Mouse (Mus musculus) left cerebral cortex, adult 2 months (tissue): Measurements from ENCODE around the gene Esyt1. TPM values are rescaled to one million over a fixed set of nuclear protein-coding genes. Genes with fewer than 3 reads are reported as not detected.
A peak's percentile ranks its signal among the peaks of the same experiment; 100 is the strongest.
"Not testable (repeated sequence)": the region's sequence is repeated elsewhere in the genome, so short reads cannot be mapped to it uniquely, and the experiment has no call there.

Source experiments
- DNase-seq, 2 experiments: peaks; one replicate each; pipeline ENCODE4 v3.0.0; 2021 to 2022; ENCODE audit warnings: low spot score in 2 of 2, mixed read lengths in 1 of 2; ENCODE audit errors: extremely low spot score in 1 of 2
- H3K27ac ChIP-seq: fragments of 200-600 bp; 2 replicates; pipeline ENCODE4 v1.8.1; 2022
- H3K4me3 ChIP-seq: fragments of 200-600 bp; 2 replicates; pipeline ENCODE4 v1.8.1; 2022
- CTCF ChIP-seq: fragments of 200-600 bp; IDR thresholded peaks from 2 replicates; pipeline ENCODE4 v1.8.1; 2022; ENCODE audit warnings: antibody characterized with exemption, mild to moderate bottlenecking, moderate library complexity
- intact Hi-C: fragments of 180-260 bp; cut with DNase I; formaldehyde crosslinking; loops from one replicate; pipeline ENCODE4 v1.15.1; 2025
- total RNA-seq, 2 experiments: library from RNA; stranded (reverse); gene quantifications; 2 replicates each; pipeline ENCODE4 v1.2.3; 2021

Gene Esyt1
- total RNA-seq, 2 experiments from 2014 or later = 10.2 to 10.4 TPM

DNA sequence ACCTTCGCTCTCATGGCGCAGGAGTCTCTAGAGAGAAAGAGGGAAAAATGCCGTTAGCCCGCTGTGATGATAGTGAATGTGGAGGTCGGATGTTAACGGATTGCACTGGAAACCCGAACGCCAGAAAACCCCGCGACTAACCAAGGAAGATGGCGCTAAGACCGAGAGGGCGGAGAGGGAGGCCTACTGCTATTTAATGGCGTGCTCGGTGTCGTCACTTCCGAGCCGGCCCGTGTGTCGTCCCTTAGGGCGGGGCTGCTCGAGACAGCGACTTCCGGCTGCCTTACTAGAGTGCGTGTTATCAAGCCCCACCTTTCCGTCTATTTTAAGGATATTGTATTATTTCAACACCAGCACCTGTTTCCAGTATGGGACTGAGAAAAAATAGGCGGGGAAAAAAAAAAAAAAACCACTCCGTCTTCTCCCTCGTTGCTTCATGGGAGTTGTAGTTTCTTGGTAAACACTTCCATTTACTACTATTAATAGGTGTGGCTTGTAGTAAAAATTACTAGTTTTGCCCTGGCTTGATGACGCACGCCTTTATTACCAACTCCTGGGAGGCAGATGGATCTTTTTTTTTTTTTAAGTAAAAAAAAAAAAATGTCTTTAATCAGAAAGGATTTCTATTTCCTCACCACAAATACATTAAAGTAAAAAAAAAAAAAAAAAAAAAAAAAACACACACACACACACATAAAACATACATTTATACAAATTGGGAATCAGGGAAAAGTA, 23.4 kb upstream of the Esyt1 start, which contains the start of gene Rpl41:
Gene Rpl41 (minus strand): TSS at position 359 of the 735 bp plus-strand sequence.
- Histone ChIP-seq H3K4me3 (peak within 1 kb of the TSS; percentile 73), H3K27ac (peak within 1 kb of the TSS; percentile 97)
- intact Hi-C loops = loop anchor here (1.0 kb wide), 1 partner anchor 77 kb away; the partner anchor contains the start of gene Rps26
- peak; percentile 89 to 91 for DNase-seq
- TF ChIP-seq CTCF = no peak

DNA sequence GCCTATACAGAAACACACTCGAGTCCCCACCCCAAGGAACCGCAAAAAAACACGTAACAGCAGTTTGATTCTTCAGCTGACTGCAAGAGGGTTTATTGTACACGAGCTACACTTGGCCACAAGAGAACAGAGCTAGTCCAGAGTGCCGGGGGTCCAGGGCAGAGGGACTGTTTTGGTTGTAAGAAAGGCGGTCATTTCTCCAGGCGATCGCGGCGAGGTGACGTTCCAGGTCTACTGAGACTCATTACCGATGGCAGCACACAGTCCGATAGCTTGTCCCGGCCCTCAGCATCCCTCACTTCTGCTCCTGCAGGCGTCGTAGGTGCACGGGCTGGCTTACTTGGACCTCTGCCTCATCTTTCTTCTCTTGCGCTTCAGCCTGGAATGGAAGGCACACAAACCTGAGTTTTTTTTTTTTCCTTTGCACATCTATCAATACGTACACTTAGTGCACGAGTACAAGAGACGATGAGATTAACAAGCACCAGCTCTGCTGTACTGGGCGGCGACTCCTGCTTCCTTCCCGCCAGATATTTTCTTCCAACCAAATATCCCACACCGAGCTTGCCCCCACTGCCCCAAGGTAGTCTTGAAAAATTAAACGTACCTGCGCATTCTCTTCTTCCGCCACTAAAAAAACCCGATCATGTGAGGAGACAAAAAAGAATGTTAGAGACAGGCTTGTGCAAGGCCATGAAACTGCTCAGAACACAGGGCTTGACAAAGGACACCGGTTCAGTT, 22.6 kb upstream of the Esyt1 start:
- intact Hi-C loops = not testable (repeated sequence)
- Histone ChIP-seq H3K4me3 (peak overlapping the region; percentile 73), H3K27ac (peak overlapping the region; percentile 97)
- DNase-seq = peak in 1 of 2 experiments; percentile 23

DNA sequence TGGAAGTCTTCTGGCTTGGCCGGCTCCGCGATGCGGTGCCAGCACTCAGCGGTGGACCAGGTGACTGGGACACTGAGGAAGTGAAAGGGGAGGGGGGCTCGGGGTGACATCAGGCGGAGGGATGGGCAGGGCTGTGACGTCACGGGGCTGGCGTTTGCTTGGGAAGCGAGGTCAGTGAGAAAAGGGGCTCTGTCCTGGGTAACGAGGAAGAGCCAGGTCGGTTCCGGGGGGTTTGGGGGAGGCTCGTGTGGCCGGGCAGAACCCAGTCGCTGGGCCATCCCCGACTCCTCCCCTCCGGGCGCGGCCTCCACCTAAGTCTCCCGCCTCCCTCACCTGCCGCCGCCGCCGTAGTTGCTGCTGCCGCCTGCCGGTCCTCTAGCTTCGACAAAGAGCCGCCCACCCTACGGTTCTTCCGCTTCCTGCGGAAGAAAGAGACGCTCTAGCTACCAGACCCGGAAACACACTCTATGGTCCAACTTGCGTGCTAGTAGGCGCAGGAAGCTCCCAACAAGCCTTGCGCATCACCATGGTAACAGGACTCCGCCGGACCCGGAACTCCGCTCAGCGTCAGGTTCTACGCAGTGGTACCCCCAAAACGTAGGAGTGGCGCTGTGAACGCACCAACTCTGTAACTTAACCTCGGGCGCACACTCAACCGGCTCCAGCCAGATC, 21.8 kb upstream of the Esyt1 start, which contains the start of gene Zc3h10:
Gene Zc3h10 (minus strand): TSS at position 414 of the 672 bp plus-strand sequence.
- peak within 1 kb of the TSS; percentile 73 for H3K4me3 ChIP-seq
- intact Hi-C loops = loop anchor here (2.0 kb wide), 1 partner anchor 55 kb away; no protein-coding TSS in a partner anchor

DNA sequence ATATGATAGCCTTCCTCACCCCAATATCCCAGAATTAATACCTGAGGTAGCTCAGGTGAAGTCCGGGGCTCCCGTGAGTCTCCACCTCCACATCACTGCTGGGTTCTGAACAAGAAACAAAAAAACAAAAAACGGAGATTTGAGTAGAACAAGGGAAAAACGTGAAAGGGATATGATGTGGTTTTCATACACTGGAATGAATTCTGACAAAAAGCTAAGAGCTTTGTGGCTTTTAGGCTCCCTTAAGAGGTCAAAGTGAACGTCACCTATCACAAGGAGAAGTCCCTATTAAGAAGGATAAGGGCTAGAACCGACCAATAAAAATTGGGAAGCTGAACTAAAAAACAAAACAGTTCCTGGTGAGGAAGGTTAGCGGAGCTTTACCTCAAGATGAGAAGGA, 21.1 kb upstream of the Esyt1 start:
- intact Hi-C loops = loop anchor here (2.0 kb wide), 1 partner anchor 54 kb away; no protein-coding TSS in a partner anchor
- peak overlapping the region; percentile 97 for H3K27ac ChIP-seq
- no peak for DNase-seq
- no peak for TF ChIP-seq CTCF
- peak overlapping the region; percentile 73 for H3K4me3 ChIP-seq

More for the DNA sequence above, 21.8 kb upstream of the Esyt1 start, which contains the start of gene Zc3h10:
- H3K27ac ChIP-seq = peak within 1 kb of the TSS; percentile 97
- peak; percentile 50 for TF ChIP-seq CTCF
- DNase-seq = peak; percentile 93 to 95

GRCm38 (mm10) chr10:128546361-128546760, 20.7 kb upstream of the Esyt1 start:
- peak; percentile 81 for TF ChIP-seq CTCF
- H3K27ac ChIP-seq = peak overlapping the region; percentile 97
- peak overlapping the region; percentile 73 for H3K4me3 ChIP-seq
- no peak for DNase-seq
- intact Hi-C loops = loop anchor here (2.0 kb wide), 1 partner anchor 54 kb away; no protein-coding TSS in a partner anchor

- Histone ChIP-seq H3K27ac (no peak overlapping the region), H3K4me3 (no peak overlapping the region)
- DNase-seq = no peak
- intact Hi-C loops = no loop called here
- TF ChIP-seq CTCF = no peak
Observed at GRCm38 (mm10) chr10:128545570-128545898, 19.9 kb upstream of the Esyt1 start.

GRCm38 (mm10) chr10:128544674-128545569, 19.3 kb upstream of the Esyt1 start:
- intact Hi-C loops = no loop called here

DNA sequence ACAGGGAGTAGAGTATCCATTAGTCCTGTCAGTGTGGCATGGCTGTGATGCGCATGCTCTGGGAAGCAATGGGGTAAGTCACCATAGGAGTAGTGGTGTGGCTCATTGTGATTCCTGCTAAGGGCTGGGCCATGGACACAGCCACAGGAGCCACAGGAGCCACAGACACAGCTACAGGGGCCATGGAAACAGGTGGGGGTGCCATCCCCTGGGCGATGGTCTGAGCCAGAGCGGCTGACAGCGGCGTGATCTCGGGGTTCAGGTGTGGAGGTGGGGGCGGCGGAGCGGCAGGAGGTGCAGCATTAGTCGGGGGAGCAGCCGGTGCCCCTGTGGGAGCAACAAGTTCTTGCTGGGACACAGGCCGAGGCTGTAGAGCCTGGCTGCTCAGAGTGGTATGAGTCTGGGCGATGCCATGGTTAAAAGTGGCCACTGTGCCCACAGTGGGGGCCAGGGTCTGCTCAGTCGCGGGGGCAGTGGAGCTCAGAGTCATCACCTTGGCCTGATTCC, 18.5 kb upstream of the Esyt1 start:
- intact Hi-C loops = no loop called here
- no peak overlapping the region for H3K4me3 ChIP-seq
- no peak for DNase-seq
- TF ChIP-seq CTCF = no peak
- no peak overlapping the region for H3K27ac ChIP-seq

More at GRCm38 (mm10) chr10:128544674-128545569, 19.3 kb upstream of the Esyt1 start:
- Histone ChIP-seq H3K4me3 (no peak overlapping the region), H3K27ac (no peak overlapping the region)
- DNase-seq = no peak
- no peak for TF ChIP-seq CTCF

DNA sequence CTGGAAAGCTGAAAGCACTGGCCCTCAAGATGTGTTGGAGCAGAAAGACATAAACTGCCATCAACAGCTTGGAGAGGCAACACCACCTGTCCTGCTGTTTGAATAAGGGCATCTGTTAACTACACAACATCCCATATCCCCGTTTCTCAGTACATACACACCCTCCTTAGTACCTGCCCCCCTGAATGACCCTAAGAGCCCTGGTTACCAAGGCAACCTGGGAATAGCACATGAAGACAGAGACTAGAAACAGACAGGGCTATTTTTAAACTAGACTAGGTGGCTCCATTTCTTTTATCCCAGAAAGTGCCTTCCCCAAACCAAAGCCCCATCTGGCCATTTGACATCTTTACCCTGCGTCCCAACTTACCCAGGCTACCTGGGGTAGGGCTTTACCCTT, 17.4 kb upstream of the Esyt1 start:
- no peak for DNase-seq
- Histone ChIP-seq H3K4me3 (no peak overlapping the region), H3K27ac (no peak overlapping the region)
- no peak for TF ChIP-seq CTCF
- intact Hi-C loops = no loop called here

- no peak overlapping the region for H3K27ac ChIP-seq
- intact Hi-C loops = no loop called here
- no peak overlapping the region for H3K4me3 ChIP-seq
- DNase-seq = no peak
- no peak for TF ChIP-seq CTCF
Observed at GRCm38 (mm10) chr10:128538340-128538870, 12.7 kb upstream of the Esyt1 start.
